Mouse (Mus musculus): ENCODE measurements around the gene Ankmy1. TPM values are rescaled to one million over a fixed set of nuclear protein-coding genes. Genes with fewer than 3 reads are reported as not detected.
A peak's percentile ranks its signal among the peaks of the same experiment; 100 is the strongest.

The Ankmy1 gene
- polyA plus RNA-seq, 1 experiment from 2014 or later = 0.20 TPM

GRCm38 (mm10) chr1:92921496-92921895 lies 18.8 kb upstream of the Ankmy1 start:
- no peaks in the 10 kb centered on the region for H3K27me3 ChIP-seq (ENCODE audit: insufficient read depth, low read length)
- TF ChIP-seq CTCF (IDR thresholded peaks at IDR 0.05; ENCODE audit: low read depth) = no peak
- peaks cover 44% of the 10 kb centered on the region for H3K36me3 ChIP-seq (ENCODE audit: insufficient read depth)
- WGBS = 90% methylated on average over 4 of the region's 4 CpGs
- H3K27ac ChIP-seq (ENCODE audit: low read depth) = no peak overlapping the region
- ATAC-seq (ENCODE audit: insufficient read depth) (no peak), DNase-seq (no peak)
- no peaks in the 10 kb centered on the region for H3K9me3 ChIP-seq (ENCODE audit: low read depth, low read length)
- H3K4me3 ChIP-seq (ENCODE audit: low read depth, low read length) = no peak overlapping the region
- no peak overlapping the region for H3K4me2 ChIP-seq
- H3K9ac ChIP-seq = no peak overlapping the region
- no peaks in the 10 kb centered on the region for H3K4me1 ChIP-seq (ENCODE audit: insufficient read depth)

GRCm38 (mm10) chr1:92920474-92921200 lies 17.9 kb upstream of the Ankmy1 start:
- no peak for TF ChIP-seq CTCF (IDR thresholded peaks at IDR 0.05; ENCODE audit: low read depth)
- Histone ChIP-seq H3K4me2 (no peak overlapping the region), H3K4me1 (ENCODE audit: insufficient read depth) (no peaks in the 10 kb centered on the region), H3K36me3 (ENCODE audit: insufficient read depth) (peaks cover 53% of the 10 kb centered on the region), H3K9ac (no peak overlapping the region), H3K9me3 (ENCODE audit: low read depth, low read length) (no peaks in the 10 kb centered on the region), H3K27me3 (ENCODE audit: insufficient read depth, low read length) (no peaks in the 10 kb centered on the region), H3K4me3 (ENCODE audit: low read depth, low read length) (no peak overlapping the region), H3K27ac (ENCODE audit: low read depth) (no peak overlapping the region)
- no peak for DNase-seq
- ATAC-seq (ENCODE audit: insufficient read depth) = 0 out of 2 replicates have a peak, but pooled peaks have one; percentile 19
- 76% methylated on average over 7 of the region's 7 CpGs for WGBS

- H3K9ac ChIP-seq = no peak overlapping the region
- H3K36me3 ChIP-seq (ENCODE audit: insufficient read depth) = peaks cover 56% of the 10 kb centered on the region
- WGBS = 75% methylated on average over 12 of the region's 12 CpGs
- H3K9me3 ChIP-seq (ENCODE audit: low read depth, low read length) = no peaks in the 10 kb centered on the region
- peak; percentile 20 for DNase-seq
- no peak overlapping the region for H3K4me2 ChIP-seq
- no peak for ATAC-seq (ENCODE audit: insufficient read depth)
- no peak for TF ChIP-seq CTCF (IDR thresholded peaks at IDR 0.05; ENCODE audit: low read depth)
- no peak overlapping the region for H3K4me3 ChIP-seq (ENCODE audit: low read depth, low read length)
- H3K27ac ChIP-seq (ENCODE audit: low read depth) = no peak overlapping the region
- H3K4me1 ChIP-seq (ENCODE audit: insufficient read depth) = no peaks in the 10 kb centered on the region
- no peaks in the 10 kb centered on the region for H3K27me3 ChIP-seq (ENCODE audit: insufficient read depth, low read length)
Measured at GRCm38 (mm10) chr1:92919775-92920174, 17.1 kb upstream of the Ankmy1 start.

- no peak overlapping the region for H3K9ac ChIP-seq
- H3K4me1 ChIP-seq (ENCODE audit: insufficient read depth) = no peaks in the 10 kb centered on the region
- no peaks in the 10 kb centered on the region for H3K9me3 ChIP-seq (ENCODE audit: low read depth, low read length)
- no peak for ATAC-seq (ENCODE audit: insufficient read depth)
- no peak overlapping the region for H3K4me3 ChIP-seq (ENCODE audit: low read depth, low read length)
- H3K4me2 ChIP-seq = no peak overlapping the region
- no peaks in the 10 kb centered on the region for H3K27me3 ChIP-seq (ENCODE audit: insufficient read depth, low read length)
- WGBS = 97% methylated on average over 11 of the region's 11 CpGs
- no peak overlapping the region for H3K27ac ChIP-seq (ENCODE audit: low read depth)
- DNase-seq = no peak
- peaks cover 57% of the 10 kb centered on the region for H3K36me3 ChIP-seq (ENCODE audit: insufficient read depth)
- TF ChIP-seq CTCF (IDR thresholded peaks at IDR 0.05; ENCODE audit: low read depth) = no peak
Measured at GRCm38 (mm10) chr1:92919151-92919550, 16.4 kb upstream of the Ankmy1 start.

- Histone ChIP-seq H3K27me3 (ENCODE audit: insufficient read depth, low read length) (no peaks in the 10 kb centered on the region), H3K9ac (no peak overlapping the region), H3K4me3 (ENCODE audit: low read depth, low read length) (no peak overlapping the region), H3K4me2 (no peak overlapping the region), H3K36me3 (ENCODE audit: insufficient read depth) (peaks cover 60% of the 10 kb centered on the region), H3K27ac (ENCODE audit: low read depth) (no peak overlapping the region), H3K4me1 (ENCODE audit: insufficient read depth) (peaks cover 6% of the 10 kb centered on the region; the same call in 1 of the 2 replicates), H3K9me3 (ENCODE audit: low read depth, low read length) (no peaks in the 10 kb centered on the region)
- no peak for ATAC-seq (ENCODE audit: insufficient read depth)
- WGBS = 90% methylated on average over 9 of the region's 9 CpGs
- no peak for TF ChIP-seq CTCF (IDR thresholded peaks at IDR 0.05; ENCODE audit: low read depth)
- DNase-seq = no peak
Measured at GRCm38 (mm10) chr1:92916725-92917124, 14.0 kb upstream of the Ankmy1 start.

- peaks cover 49% of the 10 kb centered on the region for H3K36me3 ChIP-seq (ENCODE audit: insufficient read depth)
- no peak for TF ChIP-seq CTCF (IDR thresholded peaks at IDR 0.05; ENCODE audit: low read depth)
- no peaks in the 10 kb centered on the region for H3K9me3 ChIP-seq (ENCODE audit: low read depth, low read length)
- no peak for DNase-seq
- no peak overlapping the region for H3K27ac ChIP-seq (ENCODE audit: low read depth)
- H3K4me1 ChIP-seq (ENCODE audit: insufficient read depth) = peaks cover 12% of the 10 kb centered on the region; the same call in 1 of the 2 replicates
- no peak overlapping the region for H3K4me2 ChIP-seq
- H3K27me3 ChIP-seq (ENCODE audit: insufficient read depth, low read length) = no peaks in the 10 kb centered on the region
- H3K9ac ChIP-seq = no peak overlapping the region
- no peak overlapping the region for H3K4me3 ChIP-seq (ENCODE audit: low read depth, low read length)
- WGBS = 90% methylated on average over 11 of the region's 11 CpGs
- no peak for ATAC-seq (ENCODE audit: insufficient read depth)
Measured at GRCm38 (mm10) chr1:92914993-92915392, 12.3 kb upstream of the Ankmy1 start.

GRCm38 (mm10) chr1:92914239-92914638 lies 11.5 kb upstream of the Ankmy1 start:
- H3K4me3 ChIP-seq (ENCODE audit: low read depth, low read length) = no peak overlapping the region
- ATAC-seq (ENCODE audit: insufficient read depth) (no peak), DNase-seq (no peak)
- peaks cover 16% of the 10 kb centered on the region; the same call in 1 of the 2 replicates for H3K4me1 ChIP-seq (ENCODE audit: insufficient read depth)
- H3K4me2 ChIP-seq = no peak overlapping the region
- no peak overlapping the region for H3K27ac ChIP-seq (ENCODE audit: low read depth)
- WGBS = 78% methylated on average over 4 of the region's 4 CpGs
- H3K36me3 ChIP-seq (ENCODE audit: insufficient read depth) = peaks cover 41% of the 10 kb centered on the region
- H3K9ac ChIP-seq = no peak overlapping the region
- no peak for TF ChIP-seq CTCF (IDR thresholded peaks at IDR 0.05; ENCODE audit: low read depth)
- no peaks in the 10 kb centered on the region for H3K27me3 ChIP-seq (ENCODE audit: insufficient read depth, low read length)
- H3K9me3 ChIP-seq (ENCODE audit: low read depth, low read length) = no peaks in the 10 kb centered on the region

All from lung, embryonic 14.5 days (tissue).